Mouse (Mus musculus) spleen, adult 2 months (tissue): Measurements from ENCODE around the gene Gabrr3.

ENCODE experiments used
- CTCF ChIP-seq: fragments of 200-500 bp; IDR thresholded peaks from 2 replicates; pipeline ENCODE4 v1.5.1; 2011; ENCODE audit warnings: mild to moderate bottlenecking, inconsistent platforms; ENCODE audit not compliant: insufficient read depth, insufficient read length, insufficient replicate concordance; ENCODE audit errors: extremely low read depth
- POLR2A ChIP-seq: fragments of 200-500 bp; IDR thresholded peaks from 2 replicates; pipeline ENCODE4 v1.6.1; 2011; ENCODE audit warnings: low read depth, low read length, inconsistent platforms

DNA sequence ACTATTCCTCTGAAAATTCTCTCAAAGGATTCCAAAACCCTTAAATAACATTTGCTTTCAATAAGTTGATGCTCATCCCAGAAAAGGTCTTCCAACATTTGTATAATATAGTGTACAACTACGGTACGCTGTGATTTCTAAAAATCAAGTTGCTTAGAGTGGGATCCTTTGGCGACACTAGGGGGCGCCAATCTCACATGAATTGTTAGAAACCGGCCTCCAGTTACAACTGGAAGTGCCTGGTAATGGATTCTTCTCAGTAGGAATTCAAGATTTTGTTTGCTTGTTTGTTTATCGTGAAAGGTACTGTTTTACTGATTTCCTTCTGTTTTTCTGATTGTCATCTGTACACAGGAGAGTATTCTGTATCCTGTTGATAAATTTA lies 13.7 kb downstream of the Gabrr3 start:
- peak; percentile 63; the same call in 1 of the 2 replicates for TF ChIP-seq CTCF
- TF ChIP-seq POLR2A = no peak
